In the genomic region with DNA sequence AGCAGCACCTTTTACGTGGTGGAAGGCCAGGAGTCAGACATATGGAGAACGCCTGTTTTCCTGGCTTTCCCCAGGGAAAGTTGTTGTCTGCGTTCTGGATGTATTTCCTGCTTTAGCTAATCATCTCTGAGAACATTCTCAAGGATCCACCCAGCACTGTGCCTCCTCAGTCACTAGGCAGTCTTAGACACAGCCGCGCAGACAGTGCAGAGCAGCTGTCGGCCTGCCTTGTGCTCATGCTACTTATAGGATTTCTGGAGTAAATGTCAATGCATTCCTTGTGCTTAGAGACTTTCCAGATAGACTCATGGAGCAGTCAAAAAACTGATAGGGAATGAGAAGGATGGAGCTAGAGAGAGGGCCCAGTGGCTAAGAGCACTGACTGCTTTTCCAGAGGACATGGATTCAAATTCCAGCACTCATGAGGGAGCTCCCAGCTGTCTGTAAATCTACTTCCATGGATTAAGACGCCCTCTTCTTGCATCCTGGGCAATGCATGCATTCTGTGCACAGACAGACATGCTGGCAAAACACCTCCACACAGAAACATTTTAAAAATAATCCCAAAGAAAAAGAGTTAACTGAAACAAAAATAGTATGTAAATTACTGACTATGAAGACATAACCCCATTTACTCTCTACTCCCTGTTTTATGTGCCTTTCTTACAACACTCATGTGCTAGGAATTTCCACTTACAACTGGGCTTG, we compare ENCODE assay signal across 23 mouse cellular contexts. TPM values are rescaled to one million over a fixed set of nuclear protein-coding genes. Genes with fewer than 3 reads are reported as not detected.
"Had no signal": no experiment of that assay in that cellular context is flagged by ENCODE, and none has a peak within 500 bp of the region (broad histone marks: within the 10 kb centered on the region; RNA-seq: fewer than 3 reads in every experiment).

No protein-coding gene starts in this region.

- H3K4me1 ChIP-seq: kidney, embryonic 15.5 days; limb, embryonic 12.5 days; liver, embryonic 13.5 days; midbrain, embryonic 15.5 days; neural tube, embryonic 12.5 days; stomach, embryonic 15.5 days had no signal

- H3K27me3 ChIP-seq: kidney, embryonic 15.5 days; limb, embryonic 12.5 days; liver, embryonic 13.5 days; midbrain, embryonic 15.5 days; neural tube, embryonic 12.5 days; stomach, embryonic 15.5 days had no signal

- DNase-seq: liver; liver, embryonic 13.5 days; liver, postnatal 0 days; lung, postnatal 36 days; thymus, postnatal 36 days had no signal

- ATAC-seq: liver, postnatal 0 days; midbrain, embryonic 15.5 days had no signal

- H3K9me3 ChIP-seq: kidney, embryonic 15.5 days; limb, embryonic 12.5 days; liver, embryonic 13.5 days; midbrain, embryonic 15.5 days; neural tube, embryonic 12.5 days; stomach, embryonic 15.5 days had no signal

- H3K36me3 ChIP-seq: kidney, embryonic 15.5 days; limb, embryonic 12.5 days; liver, embryonic 13.5 days; midbrain, embryonic 15.5 days; neural tube, embryonic 12.5 days; stomach, embryonic 15.5 days had no signal

- H3K4me3 ChIP-seq: kidney, embryonic 15.5 days; limb, embryonic 12.5 days; liver, embryonic 13.5 days; midbrain, embryonic 15.5 days; neural tube, embryonic 12.5 days; stomach, embryonic 15.5 days had no signal

RNA-seq across cellular contexts. Expression of gene Gm11111, which starts 30.1 kb away (rescaled TPM):
- total RNA-seq: layer of hippocampus, adult 8-10 months; layer of hippocampus, postnatal 25 days; left cerebral cortex, postnatal 10 days; megakaryocyte progenitor cell, adult 5-6 weeks; monocyte, adult 5-6 weeks; neutrophil, adult 5-6 weeks had no signal
- polyA plus RNA-seq: intestine, embryonic 16.5 days; kidney, adult 2 months; kidney, embryonic 15.5 days; large intestine, adult 2 months; limb, embryonic 12.5 days; liver, embryonic 13.5 days; liver, postnatal 0 days; lung, embryonic 16.5 days; midbrain, embryonic 11.5 days; midbrain, embryonic 15.5 days; neural tube, embryonic 12.5 days; spleen, adult 2 months; stomach, embryonic 15.5 days; thymus, postnatal 0 days had no signal
